Mouse (Mus musculus): ENCODE measurements around the gene Zfp456. TPM values are rescaled to one million over a fixed set of nuclear protein-coding genes. Genes with fewer than 3 reads are reported as not detected.

The Zfp456 gene
- total and polyA plus RNA-seq, 3 experiments, result 0.35 to 0.43 TPM; not detected in 1

DNA sequence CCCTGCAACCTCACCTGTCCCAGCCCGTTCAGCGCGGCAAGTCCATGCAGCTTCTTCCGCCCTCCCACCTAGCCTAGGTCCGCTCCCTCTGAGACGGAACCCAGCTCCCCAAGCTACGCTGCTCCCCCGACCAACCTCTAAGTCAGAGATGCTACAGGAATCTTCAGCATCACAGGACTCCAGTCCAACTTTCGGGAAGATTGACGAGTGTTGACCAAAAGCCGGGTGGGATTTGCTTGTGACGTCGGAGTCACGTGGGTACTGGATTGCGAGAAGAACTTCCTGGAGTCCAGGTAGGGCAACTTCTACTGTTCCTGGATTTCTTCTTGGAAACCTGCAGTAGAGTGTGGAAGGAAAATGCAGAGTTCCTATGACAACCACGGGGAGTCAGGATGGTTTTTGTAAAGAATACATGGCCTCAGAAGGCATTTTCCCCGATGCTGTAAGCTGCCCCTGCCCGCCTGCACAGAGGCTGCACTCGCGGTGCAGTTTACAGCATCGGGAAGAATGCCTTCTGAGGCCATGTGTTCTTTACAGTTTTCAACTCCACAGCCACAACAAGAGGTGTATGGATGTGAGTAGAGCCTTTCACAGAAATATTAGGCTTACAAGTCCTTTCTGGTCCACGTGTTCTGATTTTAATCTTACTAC is 45.7 kb upstream of the Zfp456 start, which contains the start of gene Zfp459:
TSS of gene Zfp459 (minus strand) at position 212 of the 651 bp plus-strand sequence.
- Histone ChIP-seq H3K4me3 (ENCODE audit: control insufficient read depth in 1 of 2, insufficient read depth in 1 of 2, low read depth in 2 of 2, low read length in 2 of 2) (no peak within 1 kb of the TSS), H3K27me3 (ENCODE audit: control insufficient read depth in 1 of 2, insufficient read depth in 2 of 2, low read length in 2 of 2) (no peaks in the 10 kb centered on the region), H3K4me1 (ENCODE audit: control insufficient read depth in 1 of 2, insufficient read depth in 2 of 2, low read length in 2 of 2) (no peaks in the 10 kb centered on the region), H3K9ac (ENCODE audit: control insufficient read depth, low read depth, low read length, poor library complexity, severe bottlenecking) (no peak within 1 kb of the TSS), H3K27ac (ENCODE audit: control insufficient read depth, low read depth, low read length) (no peak within 1 kb of the TSS), H3K79me2 (ENCODE audit: control insufficient read depth, insufficient read depth, low read length, poor library complexity) (no peaks in the 10 kb centered on the region), H3K9me3 (replicated peaks; ENCODE audit: insufficient read depth, low read length) (no peaks in the 10 kb centered on the region), H3K36me3 (ENCODE audit: control insufficient read depth in 1 of 2, insufficient read depth in 2 of 2, low read length in 2 of 2) (no peaks in the 10 kb centered on the region)
- no peak for TF ChIP-seq MAX (IDR thresholded peaks at IDR 0.05; ENCODE audit: low read length)
- TF ChIP-seq MEF2A (IDR thresholded peaks at IDR 0.05; ENCODE audit: extremely low read depth, insufficient replicate concordance, low read depth, low read length, poor library complexity, severe bottlenecking), result no peak
- no peak for TF ChIP-seq CTCF (IDR thresholded peaks at IDR 0.05 in 2 of 3, conservative IDR thresholded peaks at IDR 0.05 in 1 of 3; ENCODE audit: control insufficient read depth in 1 of 3, insufficient read depth in 1 of 3, low read depth in 2 of 3, low read length in 3 of 3, poor library complexity in 1 of 3, severe bottlenecking in 1 of 3)
- no peak for TF ChIP-seq USF1 (IDR thresholded peaks at IDR 0.05; ENCODE audit: low read depth, low read length)
- no peak for TF ChIP-seq NRF1 (IDR thresholded peaks at IDR 0.05; ENCODE audit: insufficient read depth, low read depth, low read length, poor library complexity, severe bottlenecking)
- no peak for TF ChIP-seq ZMIZ1 (IDR thresholded peaks at IDR 0.05; ENCODE audit: low read depth, low read length)
- no peak for DNase-seq (ENCODE audit: low read depth, low spot score)

DNA sequence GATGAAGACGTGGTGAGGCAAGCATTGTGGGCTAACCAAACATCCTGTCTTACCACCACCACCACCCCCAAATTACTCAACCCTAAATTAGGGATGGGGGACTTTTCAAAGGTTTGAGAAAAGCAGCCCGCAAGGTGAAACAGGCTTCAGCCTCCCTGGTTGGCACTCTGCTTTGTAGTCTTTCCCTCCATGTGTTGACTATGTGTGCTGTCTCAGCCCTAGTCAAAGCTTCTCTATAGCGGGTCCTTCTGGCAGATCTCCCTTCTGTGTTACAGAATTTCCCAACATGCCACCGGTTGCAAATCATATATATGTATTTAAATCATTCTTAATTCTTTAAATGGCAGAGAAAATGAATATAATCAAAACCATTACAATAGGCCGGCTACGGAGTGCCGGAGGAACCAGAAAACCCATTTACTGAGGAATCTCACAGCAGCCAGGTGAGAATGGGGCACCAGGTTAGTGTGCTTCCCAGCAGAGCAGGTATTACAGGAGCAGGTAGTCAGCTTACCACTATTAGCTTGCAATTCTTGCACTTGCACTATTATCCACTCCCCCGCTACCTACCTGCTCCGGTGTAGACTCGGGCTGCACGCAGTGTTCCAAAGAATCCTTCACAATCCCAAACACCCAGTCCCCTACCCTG is 45.1 kb upstream of the Zfp456 start:
- no peaks in the 10 kb centered on the region for H3K79me2 ChIP-seq (ENCODE audit: control insufficient read depth, insufficient read depth, low read length, poor library complexity)
- H3K27ac ChIP-seq (ENCODE audit: control insufficient read depth, low read depth, low read length), result no peak overlapping the region
- no peak overlapping the region for H3K4me3 ChIP-seq (ENCODE audit: control insufficient read depth in 1 of 2, insufficient read depth in 1 of 2, low read depth in 2 of 2, low read length in 2 of 2)
- no peaks in the 10 kb centered on the region for H3K27me3 ChIP-seq (ENCODE audit: control insufficient read depth in 1 of 2, insufficient read depth in 2 of 2, low read length in 2 of 2)
- H3K4me1 ChIP-seq (ENCODE audit: control insufficient read depth in 1 of 2, insufficient read depth in 2 of 2, low read length in 2 of 2), result no peaks in the 10 kb centered on the region
- DNase-seq (ENCODE audit: low read depth, low spot score), result no peak
- no peaks in the 10 kb centered on the region for H3K9me3 ChIP-seq (replicated peaks; ENCODE audit: insufficient read depth, low read length)
- TF ChIP-seq E2F4 (IDR thresholded peaks at IDR 0.05; ENCODE audit: borderline replicate concordance, low read depth, low read length) (no peak), MYC (IDR thresholded peaks at IDR 0.05; ENCODE audit: low read depth, low read length) (no peak), BHLHE40 (IDR thresholded peaks at IDR 0.05; ENCODE audit: borderline replicate concordance, low read depth, low read length) (no peak), ZKSCAN1 (IDR thresholded peaks at IDR 0.05; ENCODE audit: low read depth, low read length) (no peak), ELF1 (IDR thresholded peaks at IDR 0.05; ENCODE audit: low read depth, low read length) (no peak), ZNF384 (IDR thresholded peaks at IDR 0.05; ENCODE audit: low read depth, low read length) (no peak), CTCF (IDR thresholded peaks at IDR 0.05 in 2 of 3, conservative IDR thresholded peaks at IDR 0.05 in 1 of 3; ENCODE audit: control insufficient read depth in 1 of 3, insufficient read depth in 1 of 3, low read depth in 2 of 3, low read length in 3 of 3, poor library complexity in 1 of 3, severe bottlenecking in 1 of 3) (no peak), USF2 (IDR thresholded peaks at IDR 0.05; ENCODE audit: borderline replicate concordance in 1 of 2, insufficient read depth in 1 of 2, low read depth in 1 of 2, low read length in 2 of 2) (no peak), ETS1 (IDR thresholded peaks at IDR 0.05; ENCODE audit: low read depth, low read length) (no peak), NRF1 (IDR thresholded peaks at IDR 0.05; ENCODE audit: insufficient read depth, low read depth, low read length, poor library complexity, severe bottlenecking) (no peak), GABPA (IDR thresholded peaks at IDR 0.05; ENCODE audit: low read depth, low read length) (no peak), MAFK (IDR thresholded peaks at IDR 0.05; ENCODE audit: borderline replicate concordance, low read depth, low read length) (no peak), USF1 (IDR thresholded peaks at IDR 0.05; ENCODE audit: low read depth, low read length) (no peak), EP300 (IDR thresholded peaks at IDR 0.05; ENCODE audit: low read depth in 1 of 2, low read length in 2 of 2) (no peak), UBTF (IDR thresholded peaks at IDR 0.05; ENCODE audit: borderline replicate concordance, insufficient read depth, low read depth, low read length) (no peak), GATA1 (IDR thresholded peaks at IDR 0.05; ENCODE audit: low read depth, low read length) (no peak), MAX (IDR thresholded peaks at IDR 0.05; ENCODE audit: low read length) (no peak), HCFC1 (IDR thresholded peaks at IDR 0.05; ENCODE audit: low read depth, low read length) (no peak), NELFE (IDR thresholded peaks at IDR 0.05; ENCODE audit: low read depth, low read length) (no peak), MAZ (IDR thresholded peaks at IDR 0.05; ENCODE audit: low read depth, low read length) (no peak)
- no peaks in the 10 kb centered on the region for H3K36me3 ChIP-seq (ENCODE audit: control insufficient read depth in 1 of 2, insufficient read depth in 2 of 2, low read length in 2 of 2)
- H3K9ac ChIP-seq (ENCODE audit: control insufficient read depth, low read depth, low read length, poor library complexity, severe bottlenecking), result no peak overlapping the region

Data from MEL (cell line).